Mouse (Mus musculus) lung, adult 2 months (tissue): ENCODE measurements at regions not wholly inside any gene's neighbourhood (a gene's known extent, or its start where the extent isn't known, plus 50 kb on each side); places are given as distances from the start of the nearest gene placed in this dataset.

ENCODE experiments used
- CTCF ChIP-seq: fragments of 200-500 bp; IDR thresholded peaks from 2 replicates; pipeline ENCODE4 v1.5.1; 2011; ENCODE audit warnings: mild to moderate bottlenecking, low read length, control low read depth; ENCODE audit not compliant: insufficient read depth
- POLR2A ChIP-seq: fragments of 200-500 bp; IDR thresholded peaks from 2 replicates; pipeline ENCODE4 v1.6.1; 2011; ENCODE audit warnings: low read depth, mild to moderate bottlenecking, control low read depth, low read length, borderline replicate concordance; ENCODE audit errors: extremely low read depth

- TF ChIP-seq CTCF: no peak
- no peak for TF ChIP-seq POLR2A
Measured at GRCm38 (mm10) chr15:5296949-5297348, 53.0 kb upstream of the Ptger4 start.
